Mouse (Mus musculus) limb, embryonic 15.5 days (tissue): ENCODE results near the gene Tpcn2. TPM values are rescaled to one million over a fixed set of nuclear protein-coding genes. Genes with fewer than 3 reads are reported as not detected.

Experiments
- ATAC-seq: fragments of 200-750 bp; cut with Nextera tagmentation; 2 replicates; pipeline ENCODE4 v1.8.0; 2017; ENCODE audit warnings: low read depth, moderate TSS enrichment; ENCODE audit not compliant: insufficient number of reproducible peaks, low FRiP score, low TSS enrichment
- H3K27ac ChIP-seq: fragments of 300-500 bp; sonication (generic); 2 replicates; pipeline ENCODE4 v1.5.1; 2015; ENCODE audit warnings: moderate library complexity, mild to moderate bottlenecking, inconsistent platforms
- H3K27me3 ChIP-seq: fragments of 300-500 bp; sonication (generic); 2 replicates; pipeline ENCODE4 v1.6.1; 2015; ENCODE audit warnings: inconsistent platforms
- H3K36me3 ChIP-seq: fragments of 300-500 bp; sonication (generic); 2 replicates; pipeline ENCODE4 v1.6.1; 2015; ENCODE audit warnings: inconsistent platforms
- H3K4me1 ChIP-seq: fragments of 300-500 bp; sonication (generic); 2 replicates; pipeline ENCODE4 v1.6.1; 2015; ENCODE audit warnings: inconsistent platforms
- H3K4me2 ChIP-seq: fragments of 300-500 bp; sonication (generic); 2 replicates; pipeline ENCODE4 v1.6.1; 2015; ENCODE audit warnings: mild to moderate bottlenecking, inconsistent platforms
- H3K4me3 ChIP-seq: fragments of 300-500 bp; sonication (generic); 2 replicates; pipeline ENCODE4 v1.5.1; 2015; ENCODE audit warnings: mild to moderate bottlenecking, inconsistent platforms
- H3K9ac ChIP-seq: fragments of 300-500 bp; sonication (generic); 2 replicates; pipeline ENCODE4 v1.6.1; 2015; ENCODE audit warnings: inconsistent platforms
- H3K9me3 ChIP-seq: fragments of 300-500 bp; sonication (generic); 2 replicates; pipeline ENCODE4 v1.6.1; 2016; ENCODE audit warnings: inconsistent platforms
- WGBS: fragments of 180-500 bp; shearing (Covaris S2); methylation state at CpG from one replicate; pipeline ENCODE4 v1.1.7; 2015; 5-methylcytosine and 5-hydroxymethylcytosine counted together
- polyA plus RNA-seq: library from polyadenylated mRNA; unstranded; fragments of >200 nt; fragmentation: Nextera tagmentation; extraction: Ambion mirVana; gene quantifications from 2 replicates; pipeline ENCODE4 v1.2.1, GENCODE M21; 2015

The Tpcn2 gene
- 10.8 and 11.2 TPM in 2 replicates for polyA plus RNA-seq

DNA sequence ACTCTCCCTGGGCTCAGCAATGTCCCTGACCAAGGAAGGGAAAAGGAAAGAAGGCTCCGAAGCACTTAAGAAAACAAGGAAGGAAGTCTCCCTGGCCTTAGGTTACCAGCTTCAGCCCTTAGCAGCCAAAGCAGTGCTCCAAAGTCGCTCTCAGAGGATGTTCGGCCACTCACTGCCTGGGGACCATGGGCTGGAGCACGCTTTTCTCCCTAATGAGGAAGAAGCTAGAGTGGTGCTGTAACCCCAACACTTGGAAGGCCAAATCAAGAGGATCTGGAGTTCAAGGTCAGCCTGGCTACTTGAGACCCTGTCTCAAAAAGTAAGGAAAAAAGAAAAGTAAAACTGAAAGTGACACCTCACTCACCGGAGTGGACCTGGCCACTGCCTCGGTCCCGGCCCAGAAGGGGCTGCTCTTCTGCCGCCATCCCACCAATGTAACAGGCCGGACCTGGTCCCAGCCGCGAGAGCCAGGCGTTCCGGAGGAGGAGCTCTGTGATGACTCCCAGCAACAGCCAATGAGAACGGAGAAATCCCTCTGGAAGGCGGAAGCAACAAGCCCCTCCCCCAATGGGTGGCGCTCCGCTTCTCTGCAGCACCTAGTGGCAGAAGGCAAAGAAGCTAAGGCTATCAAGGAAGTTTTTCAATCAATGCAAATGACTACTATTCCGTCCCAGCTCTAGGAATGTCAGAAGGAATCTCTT is at the start of gene Tpcn2:
TSS of gene Tpcn2 (minus strand) at position 525 of the 701 bp plus-strand sequence.
- Histone ChIP-seq H3K9ac (peak within 1 kb of the TSS; percentile 56), H3K9me3 (no peaks in the 10 kb centered on the region), H3K27me3 (no peaks in the 10 kb centered on the region), H3K4me3 (peak within 1 kb of the TSS; percentile 60), H3K4me2 (peak within 1 kb of the TSS; percentile 67), H3K4me1 (peaks cover 23% of the 10 kb centered on the region), H3K36me3 (peaks cover 20% of the 10 kb centered on the region), H3K27ac (no peak within 1 kb of the TSS; the same call in 1 of the 2 replicates)
- peak; percentile 84 for ATAC-seq
- 2% methylated on average over 18 of the region's 18 CpGs for WGBS

DNA sequence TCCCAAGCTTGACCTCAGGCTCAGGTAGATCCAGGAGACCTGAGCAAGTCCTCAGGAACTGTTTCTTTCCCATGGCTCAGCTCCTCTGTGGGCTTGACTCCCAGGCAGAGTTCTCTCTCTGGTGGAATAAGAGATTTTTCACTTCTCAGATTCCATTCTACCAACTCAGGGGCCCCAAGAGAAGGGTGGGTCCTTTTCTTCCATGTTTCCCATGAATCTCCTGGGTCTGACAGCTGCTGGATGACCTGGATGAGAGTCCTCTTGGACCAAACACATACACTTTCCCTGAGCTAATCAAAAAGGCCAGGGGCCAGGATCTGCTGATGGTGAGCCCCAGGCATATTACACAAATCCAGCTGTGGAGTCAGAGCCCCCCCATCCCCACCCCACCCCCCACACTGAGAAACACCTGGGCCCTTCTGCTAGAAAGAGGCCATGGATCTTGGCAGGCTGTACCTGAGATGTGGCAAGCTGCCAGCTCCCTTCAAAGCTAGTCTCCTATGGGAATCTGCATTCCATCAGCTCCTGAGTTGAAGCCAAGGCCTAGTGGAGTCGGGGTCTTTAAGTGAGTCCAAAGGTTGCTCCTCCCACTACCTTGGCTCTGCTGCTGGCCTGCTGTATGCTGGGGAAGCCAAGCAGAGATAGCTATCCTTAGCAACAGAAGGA is 48.7 kb upstream of the Tpcn2 start:
- peak; percentile 59 for ATAC-seq
- Histone ChIP-seq H3K27ac (peak overlapping the region; percentile 74), H3K4me1 (peaks cover 56% of the 10 kb centered on the region), H3K27me3 (no peaks in the 10 kb centered on the region), H3K9ac (no peak overlapping the region), H3K4me2 (no peak overlapping the region), H3K9me3 (no peaks in the 10 kb centered on the region), H3K36me3 (no peaks in the 10 kb centered on the region), H3K4me3 (no peak overlapping the region)
- WGBS: 15% methylated on average over 1 of the region's 1 CpGs

DNA sequence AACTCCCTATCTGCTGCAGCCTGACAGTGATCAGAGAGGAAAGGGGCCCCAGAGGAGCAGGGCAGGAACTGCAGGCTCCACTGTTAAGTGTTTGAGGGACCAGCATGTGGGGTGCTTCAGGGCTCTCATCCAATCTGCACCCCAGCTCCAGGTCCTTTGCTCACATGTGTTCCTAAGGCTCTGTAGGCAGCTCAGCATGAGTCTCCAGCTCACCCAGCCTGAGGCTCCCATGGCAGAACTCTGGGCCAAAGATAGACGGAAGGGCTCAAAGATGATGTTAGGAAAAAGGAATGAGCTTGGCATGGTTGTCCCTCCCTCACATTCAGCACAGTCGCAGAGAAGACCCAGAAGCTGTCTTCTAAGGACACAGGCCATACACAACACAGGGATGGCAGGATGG is 46.8 kb upstream of the Tpcn2 start:
- Histone ChIP-seq H3K9me3 (no peaks in the 10 kb centered on the region), H3K27me3 (no peaks in the 10 kb centered on the region), H3K36me3 (no peaks in the 10 kb centered on the region), H3K9ac (no peak overlapping the region), H3K4me3 (no peak overlapping the region), H3K27ac (peak overlapping the region; percentile 81), H3K4me1 (peaks cover 56% of the 10 kb centered on the region), H3K4me2 (no peak overlapping the region)
- ATAC-seq: no peak
- 43% methylated on average over 2 of the region's 2 CpGs for WGBS

DNA sequence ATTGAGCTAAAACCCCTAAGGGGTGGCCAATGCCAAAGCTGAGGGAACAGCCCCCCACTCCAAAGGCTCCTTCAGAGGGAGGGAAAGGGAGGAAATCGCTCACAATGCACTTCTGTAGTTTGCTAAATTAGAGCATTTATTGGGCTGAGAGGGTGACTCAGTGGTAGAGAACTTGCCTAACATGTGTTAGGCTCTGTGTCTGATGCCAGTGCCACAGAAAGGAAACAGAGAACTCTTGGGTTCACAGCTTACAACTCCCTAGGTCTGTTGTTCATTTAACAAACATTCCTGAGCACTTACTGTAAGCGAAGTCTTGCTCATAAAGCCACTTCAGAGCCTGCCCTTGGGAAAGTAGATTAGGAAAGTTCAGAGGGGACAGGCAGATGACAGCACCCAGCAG is 46.2 kb upstream of the Tpcn2 start:
- H3K27me3 ChIP-seq: no peaks in the 10 kb centered on the region
- H3K4me3 ChIP-seq: no peak overlapping the region
- peak overlapping the region; percentile 81 for H3K27ac ChIP-seq
- no peaks in the 10 kb centered on the region for H3K9me3 ChIP-seq
- WGBS: 28% methylated on average over 2 of the region's 2 CpGs
- no peak overlapping the region for H3K4me2 ChIP-seq
- H3K4me1 ChIP-seq: peaks cover 52% of the 10 kb centered on the region
- ATAC-seq: 0 out of 2 replicates have a peak, but pooled peaks have one; percentile 48
- no peak overlapping the region for H3K9ac ChIP-seq
- no peaks in the 10 kb centered on the region for H3K36me3 ChIP-seq

DNA sequence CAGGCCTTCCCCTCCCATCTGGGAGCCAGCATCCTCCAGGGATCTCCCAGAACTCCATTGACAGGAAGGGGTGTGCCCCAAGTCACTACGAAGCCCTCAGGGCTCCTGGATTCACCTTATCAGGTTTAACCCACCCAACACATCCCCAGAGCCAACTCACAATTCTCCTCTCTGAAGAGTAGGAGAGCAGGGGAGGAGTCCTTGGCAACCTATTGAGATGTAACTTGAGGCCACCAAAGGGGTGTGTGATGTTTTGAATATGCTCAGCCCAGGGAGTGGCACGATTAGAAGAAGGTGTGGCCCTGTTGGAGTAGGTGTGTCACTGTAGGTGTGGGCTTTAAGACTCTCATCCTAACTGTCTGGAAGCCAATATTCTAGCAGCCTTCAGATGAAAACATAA is 41.9 kb upstream of the Tpcn2 start:
- Histone ChIP-seq H3K4me2 (no peak overlapping the region), H3K36me3 (no peaks in the 10 kb centered on the region), H3K4me1 (peaks cover 15% of the 10 kb centered on the region), H3K4me3 (no peak overlapping the region), H3K27me3 (no peaks in the 10 kb centered on the region), H3K9ac (no peak overlapping the region), H3K9me3 (no peaks in the 10 kb centered on the region), H3K27ac (no peak overlapping the region)
- no peak for ATAC-seq
- WGBS: 30% methylated on average over 2 of the region's 2 CpGs

DNA sequence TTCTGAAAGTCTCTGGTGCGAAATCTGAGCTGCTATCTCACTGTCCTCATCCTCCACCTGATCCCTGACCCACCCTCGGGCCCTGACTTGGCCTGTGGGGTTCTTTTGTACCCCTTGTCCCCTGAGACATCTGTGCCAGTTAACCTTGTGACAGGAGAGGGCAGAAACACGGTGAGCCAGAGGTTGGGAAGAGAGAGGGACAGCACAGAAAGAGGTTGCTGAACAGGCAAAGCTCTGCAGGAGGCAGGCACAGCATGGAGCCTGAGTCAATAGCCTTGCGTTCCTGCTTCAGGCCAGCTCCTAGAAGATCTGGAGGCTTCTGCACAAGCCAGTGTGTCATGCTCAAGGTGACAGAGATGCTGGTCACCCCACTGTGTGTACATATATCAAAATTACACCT is 39.8 kb upstream of the Tpcn2 start:
- no peaks in the 10 kb centered on the region for H3K36me3 ChIP-seq
- H3K4me3 ChIP-seq: no peak overlapping the region
- no peaks in the 10 kb centered on the region for H3K4me1 ChIP-seq
- no peaks in the 10 kb centered on the region for H3K27me3 ChIP-seq
- H3K27ac ChIP-seq: no peak overlapping the region
- WGBS: 36% methylated on average over 4 of the region's 4 CpGs
- H3K9me3 ChIP-seq: no peaks in the 10 kb centered on the region
- H3K9ac ChIP-seq: no peak overlapping the region
- H3K4me2 ChIP-seq: no peak overlapping the region
- no peak for ATAC-seq

DNA sequence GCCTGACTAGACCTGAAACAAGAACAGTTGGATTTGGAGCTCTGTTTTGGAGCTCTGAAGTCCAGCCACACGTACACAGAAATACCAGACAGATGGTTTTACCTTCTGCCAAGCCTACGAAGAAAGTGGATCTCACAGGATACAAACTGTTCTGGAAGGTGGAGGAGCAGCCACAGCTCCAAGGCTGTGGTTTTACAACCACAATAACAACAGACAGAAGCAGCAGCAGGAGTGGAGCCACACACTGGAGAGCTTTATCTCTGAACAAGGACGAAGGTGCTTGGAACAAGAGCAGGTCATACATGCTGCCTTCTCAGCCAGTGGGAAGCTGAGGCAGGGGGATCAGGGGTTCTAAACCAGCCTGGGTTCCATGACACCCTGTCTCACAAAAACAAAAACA is 35.7 kb upstream of the Tpcn2 start:
- Histone ChIP-seq H3K27ac (no peak overlapping the region), H3K4me1 (no peaks in the 10 kb centered on the region), H3K4me3 (no peak overlapping the region), H3K9ac (no peak overlapping the region), H3K27me3 (no peaks in the 10 kb centered on the region), H3K9me3 (no peaks in the 10 kb centered on the region), H3K36me3 (no peaks in the 10 kb centered on the region), H3K4me2 (no peak overlapping the region)
- 43% methylated on average over 3 of the region's 3 CpGs for WGBS
- no peak for ATAC-seq

DNA sequence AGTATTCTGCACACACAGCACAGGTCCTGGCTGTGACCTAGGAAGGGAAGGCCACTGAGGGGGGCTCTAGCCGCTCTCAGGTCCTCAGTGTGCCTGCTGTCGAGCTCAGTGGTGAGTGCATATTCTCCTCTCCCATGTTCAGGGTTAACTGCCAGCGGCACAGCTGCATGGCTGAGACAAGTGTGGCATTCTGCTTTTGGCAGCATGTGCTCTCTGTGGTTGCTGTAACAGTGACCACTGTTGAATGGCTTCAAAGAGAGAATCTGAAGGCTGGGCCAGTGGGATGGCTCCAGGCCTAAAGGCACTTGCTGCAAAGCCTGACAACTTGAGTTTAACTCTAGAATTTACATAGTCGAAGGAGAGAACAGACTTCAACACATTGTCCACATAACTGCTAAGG is 33.7 kb upstream of the Tpcn2 start:
- no peak for ATAC-seq
- H3K27ac ChIP-seq: no peak overlapping the region
- no peak overlapping the region for H3K4me3 ChIP-seq
- no peak overlapping the region for H3K9ac ChIP-seq
- H3K27me3 ChIP-seq: no peaks in the 10 kb centered on the region
- H3K9me3 ChIP-seq: no peaks in the 10 kb centered on the region
- no peaks in the 10 kb centered on the region for H3K36me3 ChIP-seq
- H3K4me2 ChIP-seq: no peak overlapping the region
- H3K4me1 ChIP-seq: no peaks in the 10 kb centered on the region
- 67% methylated on average over 4 of the region's 4 CpGs for WGBS

DNA sequence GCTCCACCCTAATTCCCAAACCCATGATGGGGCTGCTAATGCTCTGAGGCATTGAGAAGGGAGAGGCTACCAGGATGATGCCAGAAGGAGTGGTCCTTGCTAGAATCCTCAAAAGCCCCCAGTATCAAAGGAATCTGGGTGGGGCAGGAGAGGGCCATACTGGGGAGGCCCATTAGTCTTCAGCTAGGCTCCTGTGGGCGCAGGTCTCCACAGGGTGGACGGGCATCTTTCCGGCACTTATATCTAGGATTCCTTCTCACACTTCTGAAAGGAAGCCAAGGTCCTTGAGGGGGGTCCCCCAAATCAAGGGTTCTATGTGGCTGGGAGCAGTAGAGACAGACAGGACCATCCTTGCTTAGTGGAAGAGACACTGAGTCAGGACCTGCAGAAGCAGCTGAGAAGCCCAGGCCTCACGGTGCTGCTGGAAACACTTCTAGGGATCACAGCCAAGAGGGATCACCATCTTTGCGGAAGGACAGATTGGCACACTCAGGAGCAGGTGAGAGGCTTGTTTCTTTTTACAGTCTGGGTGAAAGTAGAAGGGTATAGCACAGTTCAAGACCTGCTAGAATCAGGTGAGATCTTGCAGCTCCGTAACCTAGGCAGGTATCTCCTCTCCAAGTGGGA is 31.1 kb upstream of the Tpcn2 start, which contains the start of gene Mrgprd:
TSS of gene Mrgprd (plus strand) at position 51 of the 627 bp plus-strand sequence.
- no peak for ATAC-seq
- H3K4me2 ChIP-seq: no peak within 1 kb of the TSS
- H3K4me1 ChIP-seq: no peaks in the 10 kb centered on the region
- 89% methylated on average over 6 of the region's 6 CpGs for WGBS
- no peaks in the 10 kb centered on the region for H3K36me3 ChIP-seq
- no peak within 1 kb of the TSS for H3K9ac ChIP-seq
- no peak within 1 kb of the TSS for H3K27ac ChIP-seq
- no peak within 1 kb of the TSS for H3K4me3 ChIP-seq
- H3K27me3 ChIP-seq: no peaks in the 10 kb centered on the region
- H3K9me3 ChIP-seq: no peaks in the 10 kb centered on the region

DNA sequence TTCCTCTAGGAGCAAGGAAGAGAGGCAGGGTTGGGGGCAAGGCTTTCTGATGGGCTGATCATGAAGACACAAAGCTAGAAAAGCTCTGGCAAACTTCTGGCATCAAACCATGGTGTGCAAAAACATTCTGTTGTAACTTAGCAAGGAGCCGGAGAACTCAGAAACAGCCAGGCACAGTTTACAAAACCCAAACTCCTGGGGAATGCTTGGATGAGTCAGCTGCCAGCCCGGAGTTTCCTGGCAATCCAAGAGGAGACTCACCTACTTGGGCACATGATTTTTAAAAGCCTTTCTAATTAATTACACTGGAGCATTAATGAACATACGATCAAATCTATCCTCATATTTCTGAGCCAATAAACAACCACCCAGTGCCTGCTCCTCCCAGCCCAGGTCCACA is 28.3 kb upstream of the Tpcn2 start:
- Histone ChIP-seq H3K4me2 (no peak overlapping the region), H3K9me3 (no peaks in the 10 kb centered on the region), H3K9ac (no peak overlapping the region), H3K36me3 (no peaks in the 10 kb centered on the region), H3K4me3 (no peak overlapping the region), H3K27ac (no peak overlapping the region), H3K4me1 (no peaks in the 10 kb centered on the region), H3K27me3 (no peaks in the 10 kb centered on the region)
- 71% methylated on average over 3 of the region's 3 CpGs for WGBS
- no peak for ATAC-seq

DNA sequence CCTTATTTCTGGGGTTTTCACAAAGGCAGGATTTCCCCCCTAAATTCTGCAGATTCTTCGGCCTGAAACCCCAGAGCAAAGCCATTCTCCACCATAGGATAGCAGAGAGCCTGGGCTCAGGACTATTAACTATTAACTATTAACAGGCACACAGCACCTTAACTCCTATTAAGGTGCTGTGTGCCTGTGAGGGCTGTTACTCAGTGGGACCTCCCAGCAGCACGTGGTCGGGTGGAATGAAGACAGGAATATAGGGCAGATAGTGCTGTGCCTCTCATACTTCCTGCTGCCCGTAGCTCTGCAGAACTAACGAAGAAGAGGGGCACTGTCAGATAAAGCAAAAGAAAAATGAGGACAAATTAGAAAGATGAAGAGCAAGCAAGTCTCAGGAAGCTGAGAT is 26.7 kb upstream of the Tpcn2 start:
- Histone ChIP-seq H3K9me3 (no peaks in the 10 kb centered on the region), H3K27ac (no peak overlapping the region), H3K4me1 (no peaks in the 10 kb centered on the region), H3K36me3 (no peaks in the 10 kb centered on the region), H3K27me3 (no peaks in the 10 kb centered on the region), H3K4me3 (no peak overlapping the region), H3K4me2 (no peak overlapping the region), H3K9ac (no peak overlapping the region)
- 59% methylated on average over 5 of the region's 5 CpGs for WGBS
- ATAC-seq: no peak

DNA sequence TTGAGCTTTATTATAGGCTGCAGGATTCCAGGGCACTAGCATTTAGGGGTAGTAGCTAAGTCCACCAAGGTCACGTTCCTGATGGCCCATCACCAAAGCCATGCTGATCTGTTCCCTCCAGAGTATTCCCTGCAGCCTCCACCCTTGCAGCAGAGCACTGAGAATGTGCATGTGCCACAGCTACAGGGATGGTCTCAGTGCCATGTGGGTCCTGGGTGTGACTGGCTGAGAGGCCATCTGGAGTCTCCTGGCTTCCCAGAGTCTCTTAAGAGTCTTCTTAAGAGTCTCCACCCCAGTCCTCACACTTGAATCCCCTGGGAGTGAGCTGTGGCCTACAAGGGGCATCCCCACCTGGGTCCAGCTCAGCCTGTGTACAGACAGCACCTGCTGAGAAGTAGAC is 26.1 kb upstream of the Tpcn2 start:
- no peak for ATAC-seq
- Histone ChIP-seq H3K4me1 (no peaks in the 10 kb centered on the region), H3K36me3 (no peaks in the 10 kb centered on the region), H3K27me3 (no peaks in the 10 kb centered on the region), H3K4me2 (no peak overlapping the region), H3K9ac (no peak overlapping the region), H3K4me3 (no peak overlapping the region), H3K9me3 (no peaks in the 10 kb centered on the region), H3K27ac (no peak overlapping the region)
- WGBS: 67% methylated on average over 1 of the region's 1 CpGs
